Mouse (Mus musculus) embryonic stem cell, embryonic (primary cell): ENCODE measurements at regions not wholly inside any gene's neighbourhood (a gene's known extent, or its start where the extent isn't known, plus 50 kb on each side); places are given as distances from the start of the nearest gene placed in this dataset.
"Not testable (repeated sequence)": the region's sequence is repeated elsewhere in the genome, so short reads cannot be mapped to it uniquely, and the experiment has no call there.

Experiments used
- CTCF ChIA-PET, 4 experiments: fragments of 300-600 bp in 2 of 4; fragments of 350-600 bp in 2 of 4; sonication (Branson Sonifier 250); formaldehyde crosslinking; loops; one replicate each; lab custom pipeline; 2022; ENCODE audit warnings: inconsistent platforms in 2 of 4; lab: Charles Lee
- POLR2A ChIA-PET, 4 experiments: fragments of 300-600 bp in 2 of 4; fragments of 350-600 bp in 2 of 4; sonication (Branson Sonifier 250); formaldehyde crosslinking; loops; one replicate each; lab custom pipeline; 2022; ENCODE audit warnings: antibody characterized with exemption in 4 of 4, inconsistent platforms in 1 of 4; lab: Charles Lee

DNA sequence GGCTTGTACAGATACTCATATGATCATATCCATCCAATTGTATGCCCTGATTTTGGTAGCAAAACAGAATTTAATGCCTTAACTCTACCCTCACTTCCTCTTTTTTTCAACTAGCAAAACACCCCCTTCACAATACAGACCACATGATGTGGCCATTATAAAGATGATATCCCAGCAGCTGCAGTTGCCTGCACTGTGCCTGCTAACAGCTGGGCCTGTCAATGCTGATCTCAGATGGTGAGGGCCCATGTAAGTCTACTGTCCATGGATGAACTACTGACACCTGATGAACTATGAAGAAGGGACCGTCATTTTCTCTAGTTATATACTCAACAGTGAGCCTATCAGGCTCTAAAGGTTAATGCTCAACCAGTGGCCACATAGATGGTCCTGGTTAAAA lies 191.8 kb upstream of the Fmr1 start:
- ChIA-PET POLR2A (no interaction called here), CTCF (no interaction called here)

DNA sequence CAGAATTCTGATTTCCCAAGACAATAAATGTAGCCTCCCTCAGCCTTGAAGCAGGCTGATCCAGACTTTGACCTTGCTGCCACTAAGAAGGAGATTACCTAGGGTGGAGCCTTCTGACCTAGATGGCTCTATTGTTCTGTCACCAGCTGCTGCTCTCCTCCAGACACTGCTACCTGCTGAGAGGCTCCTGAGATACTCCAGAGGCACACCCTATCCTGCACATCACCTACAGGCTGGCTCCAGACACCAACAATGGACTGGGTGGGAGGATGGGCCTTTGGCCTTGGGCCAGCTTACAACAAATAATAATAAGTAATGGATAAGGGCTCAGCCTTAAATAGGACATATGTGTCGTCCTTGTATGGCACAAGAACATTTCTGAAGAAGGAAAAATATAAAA lies 186.3 kb upstream of the Fmr1 start:
- POLR2A ChIA-PET, result interaction anchor here in 2 of 4 experiments (0.6 to 1.5 kb wide), 3 partner anchors 20 to 126 kb away, joined by 3 to 5 read pairs (median 5); no protein-coding TSS in a partner anchor
- CTCF ChIA-PET, result not testable (repeated sequence)

DNA sequence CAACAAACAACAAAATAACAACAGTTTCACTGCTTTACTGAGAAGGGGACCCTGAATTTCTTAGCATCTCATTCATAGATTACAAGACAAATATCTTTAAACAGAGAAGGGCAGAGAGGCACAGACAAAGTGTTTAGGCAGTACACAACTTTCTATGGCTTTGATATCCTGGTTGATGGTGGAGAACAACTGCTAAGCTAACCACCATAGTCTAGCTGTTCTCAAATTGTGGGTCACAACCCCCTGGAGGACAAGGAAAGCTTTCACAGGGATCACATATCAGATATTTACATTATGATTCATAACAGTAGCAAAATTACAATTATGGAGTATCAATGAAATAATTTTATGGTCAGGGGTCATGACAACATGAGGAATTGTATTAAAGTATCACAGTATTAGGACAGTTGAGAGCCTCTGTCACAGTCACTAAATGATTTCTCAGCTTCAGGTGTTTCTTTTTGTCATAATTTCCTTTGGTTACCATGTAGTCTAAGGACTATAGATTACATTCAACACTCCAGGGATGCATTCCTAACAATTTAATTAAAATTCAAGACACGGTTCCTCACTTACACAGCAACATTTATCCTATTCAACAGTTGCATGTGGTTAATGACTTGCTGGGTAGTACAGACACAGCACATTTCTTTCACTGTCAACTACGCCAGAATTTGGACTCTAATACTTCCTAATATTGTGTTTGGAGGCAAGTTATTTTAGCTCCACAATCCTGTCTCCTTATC lies 183.8 kb upstream of the Fmr1 start:
- ChIA-PET POLR2A (no interaction called here), CTCF (no interaction called here)

DNA sequence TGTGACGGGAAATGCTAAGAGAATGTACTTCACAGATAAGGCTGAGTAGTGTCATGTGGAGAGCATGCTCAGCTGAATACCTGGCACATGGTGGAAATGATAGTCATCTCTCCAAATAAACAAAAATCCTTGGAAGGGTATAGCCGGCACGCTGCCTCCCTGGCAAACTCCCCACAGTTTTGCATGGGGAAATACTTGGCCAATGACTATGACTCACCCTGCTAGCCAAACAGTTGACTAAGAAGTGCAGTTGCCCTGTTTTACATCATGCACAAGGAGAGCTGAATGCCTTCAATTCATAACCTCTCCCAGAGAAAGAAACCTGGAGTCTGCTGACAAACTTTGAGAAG lies 183.2 kb upstream of the Fmr1 start:
- POLR2A ChIA-PET, result no interaction called here
- CTCF ChIA-PET, result no interaction called here

DNA sequence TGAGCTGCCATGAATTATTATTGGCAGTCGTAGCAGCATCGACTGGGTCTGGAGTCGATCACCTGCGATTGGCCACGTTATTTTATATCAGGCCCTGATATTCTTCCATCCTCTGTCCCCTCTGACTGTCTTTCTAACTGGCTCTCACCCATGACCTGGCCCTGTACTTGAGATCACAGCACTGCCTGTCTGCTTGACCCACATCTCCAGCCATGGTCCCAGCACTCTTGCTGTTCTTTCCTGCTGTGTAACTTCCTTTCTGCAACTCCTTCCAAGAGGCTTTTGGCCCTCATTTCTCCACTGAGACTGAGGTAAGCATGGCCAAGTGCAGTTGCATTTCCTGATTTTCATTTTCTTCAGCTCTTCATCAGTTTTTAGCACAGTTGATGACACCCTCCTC lies 182.6 kb upstream of the Fmr1 start:
- ChIA-PET CTCF (no interaction called here), POLR2A (no interaction called here)

DNA sequence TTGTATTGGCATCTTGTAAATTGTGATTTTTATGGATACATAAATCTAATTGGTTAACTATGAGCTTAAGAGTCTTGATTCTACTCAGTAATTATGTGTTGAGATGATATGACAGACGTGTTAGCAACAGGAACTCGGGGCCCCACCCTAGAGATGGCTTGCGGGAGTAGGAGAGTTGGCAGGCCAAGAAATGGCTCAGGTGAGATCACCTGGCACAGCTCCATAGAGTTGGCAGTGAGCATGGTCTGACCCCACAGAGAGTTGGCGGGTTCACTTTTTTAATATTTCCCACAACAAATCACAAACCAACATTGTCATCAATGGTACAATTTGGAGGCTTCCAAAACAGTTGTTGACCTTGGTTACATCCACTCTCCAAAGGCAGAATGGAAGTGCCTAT lies 180.5 kb upstream of the Fmr1 start:
- ChIA-PET CTCF (no interaction called here), POLR2A (interaction anchor here in 1 of 4 experiments (0.8 kb wide), 1 partner anchor 14 kb away, joined by 13 read pairs; no protein-coding TSS in a partner anchor)

DNA sequence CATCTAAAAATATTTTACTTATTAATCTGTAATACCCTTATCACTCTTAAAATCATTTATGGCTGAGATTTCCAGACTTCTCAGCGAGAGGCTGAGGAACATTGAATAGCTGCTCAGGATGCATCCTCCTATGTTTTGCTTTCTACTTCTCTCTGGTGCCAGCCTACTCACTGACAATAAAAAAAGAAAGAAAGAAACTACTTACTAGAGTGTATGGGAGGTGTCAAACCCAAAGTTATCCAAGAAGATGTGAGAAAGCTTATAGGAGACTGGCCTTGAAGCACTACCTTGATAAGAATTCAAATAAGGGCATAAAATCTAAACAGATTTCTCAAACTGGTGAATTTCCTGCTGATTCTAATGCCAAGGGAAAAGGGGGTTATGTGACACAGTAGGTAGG lies 175.4 kb upstream of the Fmr1 start:
- POLR2A ChIA-PET, result no interaction called here
- CTCF ChIA-PET, result no interaction called here

DNA sequence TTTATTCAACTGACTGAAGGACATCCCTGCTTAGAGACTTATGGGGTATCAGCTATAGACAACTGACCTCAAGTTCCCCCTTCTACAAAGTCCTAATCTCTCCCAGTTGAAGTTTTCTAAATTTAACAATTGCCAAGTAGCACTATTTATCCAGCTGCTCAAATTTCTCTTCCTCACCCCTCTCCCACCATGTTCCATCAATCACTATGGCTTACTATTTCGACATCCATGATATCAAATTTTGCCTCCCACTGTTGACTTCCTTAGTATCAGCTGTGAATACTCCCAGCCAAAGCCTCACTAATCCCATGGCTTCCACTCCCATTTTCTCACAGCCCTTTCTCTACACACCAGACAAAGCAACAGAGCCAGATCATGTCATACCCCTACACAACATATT lies 170.7 kb upstream of the Fmr1 start:
- POLR2A ChIA-PET, result no interaction called here
- CTCF ChIA-PET, result no interaction called here

DNA sequence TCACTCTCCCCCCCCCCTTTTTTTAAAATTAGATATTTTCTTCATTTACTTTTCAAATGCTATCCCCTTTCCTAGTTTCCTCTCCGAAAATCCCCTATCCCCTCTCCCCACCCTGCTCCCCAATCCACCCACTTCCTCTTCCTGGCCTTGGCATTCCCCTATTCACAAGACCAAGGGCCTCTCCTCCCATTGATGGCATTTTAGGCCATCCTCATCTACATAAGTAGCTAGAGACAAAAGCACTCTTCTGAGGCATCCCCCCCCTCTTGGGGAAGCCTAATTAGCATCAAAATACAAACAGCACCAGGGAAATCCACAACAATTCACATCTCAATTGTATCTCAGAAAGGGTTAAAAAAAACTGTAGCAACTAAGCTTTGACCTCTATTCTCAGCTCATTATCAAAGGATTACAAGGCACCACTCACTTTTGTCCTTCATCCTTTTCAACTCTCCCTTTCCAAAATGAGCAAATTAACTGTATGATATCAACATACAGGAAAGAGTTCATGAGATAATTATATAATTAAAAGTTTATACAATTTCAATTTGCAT lies 166.1 kb upstream of the Fmr1 start:
- ChIA-PET CTCF (no interaction called here), POLR2A (interaction anchor here in 3 of 4 experiments (0.7 to 1.4 kb wide), 7 partner anchors 14 to 421 kb away, joined by 3 to 13 read pairs (median 4); no protein-coding TSS in a partner anchor)

DNA sequence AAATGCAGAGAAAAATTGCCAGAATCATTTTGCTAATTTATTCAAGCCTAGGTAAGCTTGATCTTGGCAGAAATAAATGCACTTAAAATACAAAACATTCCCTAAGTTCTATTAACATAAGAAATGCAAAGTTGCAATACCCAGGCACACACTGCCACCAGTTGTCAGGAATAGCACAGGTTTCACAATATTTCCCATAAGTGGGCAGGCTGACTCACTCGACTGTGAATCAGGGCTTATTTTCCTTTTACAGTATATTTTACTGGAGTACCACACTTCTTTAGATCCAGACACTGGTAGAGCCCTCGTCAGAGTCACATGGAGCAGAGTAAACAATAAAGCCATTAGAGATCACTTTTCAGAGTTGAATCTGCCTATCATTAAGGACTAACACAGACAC lies 131.8 kb upstream of the Fmr1 start:
- POLR2A ChIA-PET, result interaction anchor here in 1 of 4 experiments (0.7 kb wide), 1 partner anchor 32 kb away, joined by 7 read pairs; no protein-coding TSS in a partner anchor
- CTCF ChIA-PET, result no interaction called here

DNA sequence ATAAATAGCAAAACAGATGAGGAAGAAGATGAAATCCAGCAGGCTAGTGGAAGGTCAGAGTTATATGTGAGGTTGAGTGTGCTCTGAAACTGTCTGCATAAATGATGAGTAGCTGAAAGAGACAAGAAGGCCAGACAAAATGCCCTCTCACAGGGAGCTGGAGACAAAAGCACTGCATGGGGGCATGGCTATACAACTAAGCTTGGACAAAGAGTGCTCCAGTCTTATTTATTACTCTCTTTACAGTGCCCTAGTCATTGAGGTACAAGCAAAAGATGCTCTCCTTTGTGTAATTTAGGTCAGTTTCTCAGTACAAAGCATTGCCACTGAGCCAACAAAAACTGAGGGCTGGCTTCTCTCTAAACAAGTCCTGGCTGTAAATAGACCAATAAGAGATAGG lies 124.3 kb upstream of the Fmr1 start:
- ChIA-PET CTCF (no interaction called here), POLR2A (no interaction called here)

DNA sequence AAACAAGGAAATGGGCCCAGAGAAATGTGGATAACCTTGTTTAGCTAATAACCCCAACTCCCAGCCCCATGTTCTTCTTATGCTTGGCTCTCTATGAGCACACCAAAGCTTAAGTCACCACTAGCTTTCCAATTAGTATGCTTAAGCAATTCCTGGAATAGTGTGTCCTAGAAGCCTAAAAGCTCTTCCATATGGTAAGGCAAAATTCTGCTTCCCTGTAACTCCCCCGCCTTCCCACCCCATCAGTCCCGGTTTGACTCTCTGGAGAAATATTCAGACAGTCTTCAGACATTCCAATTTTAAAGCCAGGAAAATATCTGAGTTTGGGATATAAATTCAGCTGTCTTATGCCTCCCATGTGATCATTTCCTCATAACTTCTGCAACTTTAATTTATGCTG lies 120.6 kb upstream of the Fmr1 start:
- CTCF ChIA-PET, result no interaction called here

DNA sequence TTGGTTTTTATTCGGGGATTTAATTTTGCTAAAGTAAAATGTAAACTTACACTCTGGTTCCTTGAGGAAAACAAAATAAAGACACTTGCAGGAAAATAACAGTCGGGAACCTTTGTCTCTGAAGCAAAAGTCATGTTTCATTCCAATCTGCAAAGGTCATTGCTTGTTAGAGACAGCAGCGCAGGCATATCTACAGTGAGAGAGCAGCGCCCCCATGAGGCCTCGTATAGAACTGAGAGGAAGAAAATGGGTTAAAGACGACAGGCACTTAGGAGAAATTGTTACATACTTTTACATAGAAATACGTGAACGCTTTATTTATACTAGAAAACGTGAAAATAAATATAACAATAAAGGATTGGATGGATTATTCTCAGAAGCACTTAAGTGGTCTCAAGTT lies 93.1 kb upstream of the Fmr1 start:
- CTCF ChIA-PET, result no interaction called here

More for the DNA sequence above, 120.6 kb upstream of the Fmr1 start:
- POLR2A ChIA-PET, result no interaction called here

DNA sequence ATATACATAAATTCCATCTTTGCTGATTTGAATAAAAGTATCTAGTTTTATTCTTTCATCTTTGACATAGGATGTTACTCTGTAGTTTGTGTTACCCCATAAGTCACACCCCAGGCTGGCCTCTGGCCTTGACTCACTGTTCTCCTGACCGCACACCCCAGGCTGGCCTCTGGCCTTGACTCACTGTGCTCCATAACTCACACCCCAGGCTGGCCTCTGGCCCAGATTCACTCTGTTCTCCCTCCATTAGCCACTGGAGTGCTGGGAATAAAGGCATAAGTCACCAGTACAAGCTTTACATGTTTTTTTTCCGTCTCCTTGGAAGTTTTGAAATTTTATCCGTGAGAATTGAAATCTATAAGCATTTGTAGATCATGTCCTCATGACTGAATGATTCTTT lies 56.2 kb upstream of the Fmr1 start:
- POLR2A ChIA-PET, result no interaction called here
- CTCF ChIA-PET, result no interaction called here

More for the DNA sequence above, 93.1 kb upstream of the Fmr1 start:
- POLR2A ChIA-PET, result no interaction called here
